Mouse (Mus musculus) fibroblast of lung, adult 2 months (primary cell): ENCODE data around the gene Rap1a.

Source experiments
- DNase-seq: peaks from one replicate; pipeline ENCODE4 v3.0.0-alpha.2; 2011; ENCODE audit warnings: low read depth

Rap1a gene

GRCm38 (mm10) chr3:105806519-105807249, 5.5 kb upstream of the Rap1a start:
- no peak for DNase-seq

GRCm38 (mm10) chr3:105803600-105803999, 2.5 kb upstream of the Rap1a start:
- DNase-seq: no peak

GRCm38 (mm10) chr3:105800675-105801190, 403 bp downstream of the Rap1a start:
- DNase-seq: no peak

GRCm38 (mm10) chr3:105800156-105800674, 921 bp downstream of the Rap1a start:
- no peak for DNase-seq

GRCm38 (mm10) chr3:105799375-105799774, 1.8 kb downstream of the Rap1a start:
- DNase-seq: no peak

GRCm38 (mm10) chr3:105798770-105799169, 2.4 kb downstream of the Rap1a start:
- no peak for DNase-seq

- no peak for DNase-seq
Observed at GRCm38 (mm10) chr3:105797427-105797826, 3.7 kb downstream of the Rap1a start.

GRCm38 (mm10) chr3:105796761-105797160, 4.4 kb downstream of the Rap1a start:
- DNase-seq: no peak

- DNase-seq: no peak
Observed at GRCm38 (mm10) chr3:105794309-105794708, 6.8 kb downstream of the Rap1a start.

- DNase-seq: no peak
Observed at GRCm38 (mm10) chr3:105792309-105792708, 8.8 kb downstream of the Rap1a start.

- no peak for DNase-seq
Observed at GRCm38 (mm10) chr3:105791129-105791528, 10.0 kb downstream of the Rap1a start.

GRCm38 (mm10) chr3:105790338-105790737, 10.8 kb downstream of the Rap1a start:
- no peak for DNase-seq

GRCm38 (mm10) chr3:105789776-105790175, 11.4 kb downstream of the Rap1a start:
- DNase-seq: no peak

- no peak for DNase-seq
Observed at GRCm38 (mm10) chr3:105787328-105787727, 13.8 kb downstream of the Rap1a start.

- DNase-seq: no peak
Observed at GRCm38 (mm10) chr3:105785865-105786264, 15.3 kb downstream of the Rap1a start.

GRCm38 (mm10) chr3:105783809-105784208, 17.3 kb downstream of the Rap1a start:
- DNase-seq: no peak

- no peak for DNase-seq
Observed at GRCm38 (mm10) chr3:105782406-105782805, 18.7 kb downstream of the Rap1a start.

GRCm38 (mm10) chr3:105777997-105778396, 23.1 kb downstream of the Rap1a start:
- no peak for DNase-seq

GRCm38 (mm10) chr3:105774496-105774895, 26.6 kb downstream of the Rap1a start:
- DNase-seq: no peak

GRCm38 (mm10) chr3:105771534-105771933, 29.6 kb downstream of the Rap1a start:
- DNase-seq: no peak

- no peak for DNase-seq
Observed at GRCm38 (mm10) chr3:105770836-105771235, 30.3 kb downstream of the Rap1a start.

- no peak for DNase-seq
Observed at GRCm38 (mm10) chr3:105769380-105769779, 31.8 kb downstream of the Rap1a start.

- DNase-seq: no peak
Observed at GRCm38 (mm10) chr3:105768529-105768928, 32.6 kb downstream of the Rap1a start.
